Mouse (Mus musculus): Measurements from ENCODE around the gene Ddx58. TPM values are rescaled to one million over a fixed set of nuclear protein-coding genes. Genes with fewer than 3 reads are reported as not detected.

The Ddx58 gene
- total RNA-seq (2014; rRNA removed) (5.0 and 6.4 TPM in 2 replicates), polyA plus RNA-seq (2015; fragmentation: Nextera tagmentation; extraction: Ambion mirVana) (3.0 and 3.3 TPM in 2 replicates)

GRCm38 (mm10) chr4:40239409-40240271 is at the start of gene Ddx58:
Ddx58 (minus strand) TSS chr4:40239828.
- Histone ChIP-seq H3K27me3 (ENCODE audit: insufficient read depth, low read length) (no peaks in the 10 kb centered on the region), H3K4me3 (ENCODE audit: low read depth, low read length) (peak within 1 kb of the TSS; percentile 39), H3K36me3 (ENCODE audit: insufficient read depth, low read length) (no peaks in the 10 kb centered on the region), H3K4me1 (ENCODE audit: insufficient read depth, low read length) (no peaks in the 10 kb centered on the region), H3K9ac (replicated peaks; ENCODE audit: low read length, poor library complexity, severe bottlenecking) (0 out of 2 replicates have a peak within 1 kb of the TSS, but pooled peaks have one; percentile 15), H3K4me2 (ENCODE audit: low read depth, low read length, poor library complexity, severe bottlenecking) (peak within 1 kb of the TSS; percentile 67), H3K27ac (ENCODE audit: low read depth, low read length) (no peak within 1 kb of the TSS), H3K9me3 (ENCODE audit: low read length) (no peaks in the 10 kb centered on the region)
- TF ChIP-seq CTCF (IDR thresholded peaks at IDR 0.05): no peak
- peak; percentile 33 for DNase-seq (ENCODE audit: low spot score)
- ATAC-seq (ENCODE audit: low FRiP score): peak; percentile 49; the same call in 1 of the 2 replicates
- WGBS: 4% methylated on average over 32 of the region's 35 CpGs

- Histone ChIP-seq H3K9me3 (ENCODE audit: low read length) (no peaks in the 10 kb centered on the region), H3K4me1 (ENCODE audit: insufficient read depth, low read length) (no peaks in the 10 kb centered on the region), H3K27me3 (ENCODE audit: insufficient read depth, low read length) (no peaks in the 10 kb centered on the region), H3K27ac (ENCODE audit: low read depth, low read length) (no peak overlapping the region), H3K4me3 (ENCODE audit: low read depth, low read length) (no peak overlapping the region), H3K36me3 (ENCODE audit: insufficient read depth, low read length) (no peaks in the 10 kb centered on the region), H3K4me2 (ENCODE audit: low read depth, low read length, poor library complexity, severe bottlenecking) (no peak overlapping the region), H3K9ac (replicated peaks; ENCODE audit: low read length, poor library complexity, severe bottlenecking) (no peak overlapping the region)
- WGBS: 93% methylated on average over 2 of the region's 2 CpGs
- ATAC-seq (ENCODE audit: low FRiP score) (no peak), DNase-seq (ENCODE audit: low spot score) (no peak)
- TF ChIP-seq CTCF (IDR thresholded peaks at IDR 0.05): no peak
Observed at GRCm38 (mm10) chr4:40289046-40289445, 49.4 kb upstream of the Ddx58 start.

GRCm38 (mm10) chr4:40287415-40287814 is 47.8 kb upstream of the Ddx58 start:
- no peak for DNase-seq (ENCODE audit: low spot score)
- Histone ChIP-seq H3K9ac (replicated peaks; ENCODE audit: low read length, poor library complexity, severe bottlenecking) (no peak overlapping the region), H3K27ac (ENCODE audit: low read depth, low read length) (no peak overlapping the region), H3K4me2 (ENCODE audit: low read depth, low read length, poor library complexity, severe bottlenecking) (no peak overlapping the region), H3K4me3 (ENCODE audit: low read depth, low read length) (no peak overlapping the region), H3K9me3 (ENCODE audit: low read length) (no peaks in the 10 kb centered on the region), H3K36me3 (ENCODE audit: insufficient read depth, low read length) (no peaks in the 10 kb centered on the region), H3K27me3 (ENCODE audit: insufficient read depth, low read length) (no peaks in the 10 kb centered on the region), H3K4me1 (ENCODE audit: insufficient read depth, low read length) (no peaks in the 10 kb centered on the region)
- no peak for TF ChIP-seq CTCF (IDR thresholded peaks at IDR 0.05)
- WGBS: 79% methylated on average over 6 of the region's 6 CpGs
- ATAC-seq (ENCODE audit: low FRiP score): no peak

DNA sequence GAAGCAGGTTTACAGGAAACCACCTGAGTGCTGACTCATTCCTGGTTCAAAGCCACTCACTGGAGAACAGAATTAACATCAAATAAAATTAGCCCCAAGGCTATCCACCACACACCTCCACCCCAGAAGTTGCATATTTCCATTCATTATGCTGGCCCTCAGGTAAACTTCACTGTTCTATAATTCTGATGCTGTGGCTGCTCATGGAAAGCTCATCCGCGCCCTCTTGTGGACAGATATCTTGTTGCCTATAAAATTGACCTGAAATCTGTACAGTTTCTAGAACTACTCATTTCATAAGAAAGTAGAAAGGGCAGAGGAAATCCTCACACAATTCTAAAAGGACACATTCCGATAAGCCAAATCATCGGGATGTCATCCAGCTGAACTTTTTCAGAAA is 46.0 kb upstream of the Ddx58 start:
- Histone ChIP-seq H3K4me3 (ENCODE audit: low read depth, low read length) (no peak overlapping the region), H3K4me1 (ENCODE audit: insufficient read depth, low read length) (no peaks in the 10 kb centered on the region), H3K36me3 (ENCODE audit: insufficient read depth, low read length) (no peaks in the 10 kb centered on the region), H3K27me3 (ENCODE audit: insufficient read depth, low read length) (no peaks in the 10 kb centered on the region), H3K27ac (ENCODE audit: low read depth, low read length) (no peak overlapping the region), H3K9me3 (ENCODE audit: low read length) (no peaks in the 10 kb centered on the region), H3K9ac (replicated peaks; ENCODE audit: low read length, poor library complexity, severe bottlenecking) (no peak overlapping the region), H3K4me2 (ENCODE audit: low read depth, low read length, poor library complexity, severe bottlenecking) (no peak overlapping the region)
- 19% methylated on average over 4 of the region's 4 CpGs for WGBS
- peak; percentile 88 for TF ChIP-seq CTCF (IDR thresholded peaks at IDR 0.05)
- ATAC-seq (ENCODE audit: low FRiP score) (no peak), DNase-seq (ENCODE audit: low spot score) (peak; percentile 81)

GRCm38 (mm10) chr4:40279276-40279900 is 39.8 kb upstream of the Ddx58 start, which contains the start of gene Ndufb6:
Ndufb6 (minus strand) TSS chr4:40279421.
- Histone ChIP-seq H3K36me3 (ENCODE audit: insufficient read depth, low read length) (peaks cover 10% of the 10 kb centered on the region; the same call in 1 of the 2 replicates), H3K4me2 (ENCODE audit: low read depth, low read length, poor library complexity, severe bottlenecking) (peak within 1 kb of the TSS; percentile 91), H3K4me1 (ENCODE audit: insufficient read depth, low read length) (0 out of 2 replicates have a peak, but pooled peaks cover 5% of the 10 kb centered on the region), H3K9me3 (ENCODE audit: low read length) (no peaks in the 10 kb centered on the region), H3K4me3 (ENCODE audit: low read depth, low read length) (peak within 1 kb of the TSS; percentile 96), H3K9ac (replicated peaks; ENCODE audit: low read length, poor library complexity, severe bottlenecking) (peak within 1 kb of the TSS; percentile 81), H3K27ac (ENCODE audit: low read depth, low read length) (peak within 1 kb of the TSS; percentile 67; the same call in 1 of the 2 replicates), H3K27me3 (ENCODE audit: insufficient read depth, low read length) (no peaks in the 10 kb centered on the region)
- peak; percentile 97 for DNase-seq (ENCODE audit: low spot score)
- no peak; the same call in 1 of the 2 replicates for TF ChIP-seq CTCF (IDR thresholded peaks at IDR 0.05)
- WGBS: under 1% methylated on average over 36 of the region's 36 CpGs
- peak; percentile 97 for ATAC-seq (ENCODE audit: low FRiP score)

All from midbrain, postnatal 0 days (tissue).